Mouse (Mus musculus) ES-E14 (cell line): ENCODE data around the gene Lin54. TPM values are rescaled to one million over a fixed set of nuclear protein-coding genes. Genes with fewer than 3 reads are reported as not detected.

Experiments used
- DNase-seq: peaks from one replicate; pipeline ENCODE4 v3.0.0-alpha.2; 2013; ENCODE audit warnings: low read depth, low spot score
- H3K27ac ChIP-seq: 2 replicates; pipeline ENCODE4 v1.5.1; 2012; ENCODE audit warnings: low read depth, mild to moderate bottlenecking, low read length, moderate library complexity, mixed read lengths; ENCODE audit not compliant: poor library complexity, insufficient read depth, severe bottlenecking
- H3K36me3 ChIP-seq: 2 replicates; pipeline ENCODE4 v1.6.1; 2012; ENCODE audit warnings: mild to moderate bottlenecking, low read length, moderate library complexity, mixed read lengths; ENCODE audit not compliant: control insufficient read depth, poor library complexity, insufficient read depth, severe bottlenecking
- H3K4me1 ChIP-seq, 2 experiments: fragments of 150-350 bp in 1 of 2; sonication (generic) in 1 of 2; 2 replicates each; pipeline ENCODE4 v1.6.1; 2012; ENCODE audit warnings: low read length in 2 of 2, mild to moderate bottlenecking in 1 of 2, mixed read lengths in 1 of 2; ENCODE audit not compliant: control insufficient read depth in 2 of 2, insufficient read depth in 2 of 2, poor library complexity in 1 of 2
- H3K4me3 ChIP-seq, 2 experiments: fragments of 150-350 bp in 1 of 2; sonication (generic) in 1 of 2; 2 replicates each; pipeline ENCODE4 v1.5.1; 2012; ENCODE audit warnings: low read length in 2 of 2, low read depth in 1 of 2, mild to moderate bottlenecking in 1 of 2, mixed read lengths in 1 of 2; ENCODE audit not compliant: insufficient read depth in 1 of 2, poor library complexity in 1 of 2, severe bottlenecking in 1 of 2
- H3K9ac ChIP-seq: 2 replicates; pipeline ENCODE4 v1.6.1; 2012; ENCODE audit warnings: low read depth, mild to moderate bottlenecking, low read length, mixed read lengths; ENCODE audit not compliant: poor library complexity, insufficient read depth, severe bottlenecking
- H3K9me3 ChIP-seq: fragments of 150-350 bp; sonication (generic); 2 replicates; pipeline ENCODE4 v1.6.1; 2012; ENCODE audit warnings: low read depth, mild to moderate bottlenecking, low read length; ENCODE audit not compliant: control insufficient read depth, insufficient read depth
- CHD2 ChIP-seq: IDR thresholded peaks from 2 replicates; pipeline ENCODE4 v1.6.1; 2014; ENCODE audit warnings: mild to moderate bottlenecking, low read depth, low read length, inconsistent platforms
- HCFC1 ChIP-seq: IDR thresholded peaks from 2 replicates; pipeline ENCODE4 v1.6.1; 2012; ENCODE audit warnings: low read length, inconsistent platforms, borderline replicate concordance; ENCODE audit not compliant: insufficient read depth
- MAFK ChIP-seq: IDR thresholded peaks from 2 replicates; pipeline ENCODE4 v1.6.1; 2014; ENCODE audit warnings: mild to moderate bottlenecking, low read depth, low read length, inconsistent platforms; ENCODE audit not compliant: insufficient read depth
- ZC3H11A ChIP-seq: IDR thresholded peaks from 2 replicates; pipeline ENCODE4 v1.6.1; 2012; ENCODE audit warnings: low read depth, mild to moderate bottlenecking, inconsistent platforms, low read length, borderline replicate concordance
- ZNF384 ChIP-seq: IDR thresholded peaks from 2 replicates; pipeline ENCODE4 v1.6.1; 2012; ENCODE audit warnings: low read depth, low read length, inconsistent platforms
- in situ Hi-C, 2 experiments: fragments of 600-800 bp; cut with MboI; formaldehyde crosslinking; loops; one replicate each; pipeline ENCODE4 v1.15.1; 2025; ENCODE audit warnings: low sequenced_read_pairs in 2 of 2, inconsistent platforms in 1 of 2; ENCODE audit not compliant: unreplicated experiment in 2 of 2
- total RNA-seq: library from RNA; depleted of rRNA; stranded (reverse); fragments of 300-350 nt; gene quantifications from 2 replicates; pipeline ENCODE4 v1.2.3, GENCODE M21; 2012

The Lin54 gene
- total RNA-seq, 1 experiment = 27.8 TPM

DNA sequence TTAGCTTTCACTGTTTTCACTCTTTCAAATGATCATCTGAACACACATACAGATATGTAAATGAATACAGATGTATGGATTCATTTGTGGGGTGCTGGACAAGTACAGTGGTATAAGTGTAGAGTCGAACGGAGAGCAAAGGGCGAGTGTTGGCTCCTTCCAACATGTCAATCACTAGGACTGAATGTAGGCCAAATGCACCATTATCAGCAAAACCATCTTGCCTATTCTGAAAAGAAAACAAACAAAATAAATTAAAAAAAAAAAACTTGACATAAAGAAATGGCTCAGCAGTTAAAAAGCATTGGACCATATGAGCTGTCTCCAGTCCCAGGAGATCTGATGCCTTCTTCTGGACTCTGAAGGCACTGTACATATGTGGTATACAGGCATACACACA lies 12.2 kb downstream of the Lin54 start:
- no peak for DNase-seq
- in situ Hi-C loops = no loop called here
- Histone ChIP-seq H3K27ac (no peak overlapping the region), H3K4me1 (peaks cover 0 to 4% of the 10 kb centered on the region in 2 experiments; a peak in 2 of 4 replicates), H3K9me3 (no peaks in the 10 kb centered on the region), H3K36me3 (peaks cover 6% of the 10 kb centered on the region; the same call in 1 of the 2 replicates), H3K4me3 (no peak overlapping the region), H3K9ac (no peak overlapping the region)
- TF ChIP-seq ZNF384 (no peak), ZC3H11A (no peak), CHD2 (no peak), MAFK (no peak), HCFC1 (no peak)

DNA sequence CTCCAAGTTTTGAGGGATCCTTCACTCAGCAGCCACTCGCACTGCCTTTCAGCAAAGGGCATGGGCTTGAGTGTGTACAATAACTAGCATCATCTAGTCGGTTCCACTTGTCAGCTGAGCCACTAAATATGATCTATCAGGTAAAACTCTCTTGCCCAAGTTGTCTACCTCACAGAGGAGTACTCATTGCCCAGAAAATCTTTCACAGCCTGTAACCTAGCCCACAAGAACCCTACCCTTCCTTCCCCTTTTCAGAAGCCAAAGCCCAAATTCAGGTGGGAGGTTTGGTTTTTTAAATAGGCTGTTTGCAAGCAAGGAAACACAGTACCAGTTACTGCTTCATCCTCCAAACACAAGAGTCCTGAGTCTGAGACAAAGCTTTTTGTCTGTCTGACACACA lies 13.3 kb downstream of the Lin54 start:
- H3K9ac ChIP-seq = no peak overlapping the region
- no peak overlapping the region for H3K27ac ChIP-seq
- peaks cover 0 to 2% of the 10 kb centered on the region in 2 experiments; a peak in 2 of 4 replicates for H3K4me1 ChIP-seq
- peaks cover 4% of the 10 kb centered on the region; the same call in 1 of the 2 replicates for H3K36me3 ChIP-seq
- no peak for TF ChIP-seq MAFK
- no peak for TF ChIP-seq CHD2
- no peak for TF ChIP-seq ZC3H11A
- TF ChIP-seq ZNF384 = no peak
- TF ChIP-seq HCFC1 = no peak
- no peak for DNase-seq
- H3K4me3 ChIP-seq = no peak overlapping the region
- H3K9me3 ChIP-seq = no peaks in the 10 kb centered on the region
- in situ Hi-C loops = no loop called here

DNA sequence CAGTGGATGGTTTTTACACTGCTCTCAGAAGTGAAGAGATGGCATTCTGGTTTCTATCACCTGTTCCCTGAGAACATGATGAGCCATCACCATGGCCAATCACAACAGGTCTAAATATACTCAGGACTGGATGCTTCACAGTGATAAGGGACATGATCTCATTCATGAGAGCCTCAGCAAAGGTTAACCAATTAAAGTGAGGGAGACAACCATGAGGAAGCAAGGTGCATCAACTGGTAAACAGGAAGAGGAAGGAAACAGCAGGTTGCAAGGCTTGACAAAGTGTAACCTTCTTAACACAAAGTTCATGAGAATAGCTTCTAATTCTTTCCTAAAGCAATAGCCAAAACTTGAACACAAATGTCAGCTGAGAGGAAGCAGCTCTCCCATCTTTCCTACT lies 16.9 kb downstream of the Lin54 start:
- no peak overlapping the region for H3K27ac ChIP-seq
- in situ Hi-C loops = no loop called here
- no peaks in the 10 kb centered on the region for H3K4me1 ChIP-seq
- no peak overlapping the region for H3K4me3 ChIP-seq
- peaks cover 4% of the 10 kb centered on the region; the same call in 1 of the 2 replicates for H3K36me3 ChIP-seq
- TF ChIP-seq HCFC1 = no peak
- TF ChIP-seq ZNF384 = no peak
- no peak for TF ChIP-seq CHD2
- TF ChIP-seq ZC3H11A = no peak
- no peak for TF ChIP-seq MAFK
- no peaks in the 10 kb centered on the region for H3K9me3 ChIP-seq
- no peak for DNase-seq
- no peak overlapping the region for H3K9ac ChIP-seq

DNA sequence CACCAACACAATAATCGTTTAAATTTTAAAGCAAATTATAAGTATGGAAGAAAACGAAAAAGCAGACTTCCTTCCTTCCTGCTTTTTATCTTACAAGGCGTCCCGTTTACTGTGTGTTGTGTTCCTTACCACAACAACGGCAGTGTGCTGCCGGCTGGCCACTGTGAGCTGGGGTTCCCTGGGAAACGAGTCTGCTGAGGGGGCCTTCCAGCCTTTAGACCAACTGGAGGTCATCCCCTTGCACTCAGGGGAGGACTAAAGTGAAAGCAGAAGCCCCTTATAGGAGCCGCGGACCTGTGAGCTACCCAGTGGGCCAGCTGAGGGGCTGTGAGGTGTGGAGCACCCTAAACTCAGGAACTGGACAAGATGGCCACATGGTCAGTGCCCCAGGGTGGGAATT lies 22.8 kb downstream of the Lin54 start:
- Histone ChIP-seq H3K9ac (no peak overlapping the region), H3K9me3 (no peaks in the 10 kb centered on the region), H3K27ac (no peak overlapping the region), H3K4me1 (no peaks in the 10 kb centered on the region), H3K4me3 (no peak overlapping the region), H3K36me3 (no peaks in the 10 kb centered on the region)
- in situ Hi-C loops = no loop called here
- DNase-seq = no peak
- TF ChIP-seq HCFC1 (no peak), ZC3H11A (no peak), ZNF384 (no peak), MAFK (no peak), CHD2 (no peak)

DNA sequence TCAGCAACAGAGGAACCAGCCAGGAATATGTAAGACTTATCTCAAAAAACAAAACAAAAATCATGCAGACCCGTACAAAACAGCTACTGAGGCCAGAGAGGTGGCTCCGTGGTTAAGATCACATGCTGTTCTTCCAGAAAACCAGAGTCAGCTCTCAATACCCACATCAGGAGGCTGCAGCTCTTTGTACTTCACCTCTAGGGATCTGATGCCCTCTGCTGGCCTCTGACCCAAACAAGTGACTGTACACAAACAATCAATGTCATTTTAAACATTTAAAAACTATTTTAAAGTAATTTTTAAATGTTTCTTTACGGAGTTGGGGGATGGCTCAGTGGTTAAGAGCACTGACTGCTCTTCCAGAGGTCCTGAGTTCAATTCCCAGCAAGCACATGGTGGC lies 24.1 kb downstream of the Lin54 start:
- no peak overlapping the region for H3K27ac ChIP-seq
- no peak for DNase-seq
- H3K9ac ChIP-seq = no peak overlapping the region
- H3K36me3 ChIP-seq = peaks cover 2% of the 10 kb centered on the region; the same call in 1 of the 2 replicates
- TF ChIP-seq MAFK = no peak
- in situ Hi-C loops = no loop called here
- H3K9me3 ChIP-seq = no peaks in the 10 kb centered on the region
- no peak overlapping the region for H3K4me3 ChIP-seq
- no peaks in the 10 kb centered on the region for H3K4me1 ChIP-seq
